Mouse (Mus musculus) right cerebral cortex, postnatal 10 days (tissue): ENCODE results near the gene Ldhb.
A peak's percentile ranks its signal among the peaks of the same experiment; 100 is the strongest.
"Not testable (repeated sequence)": the region's sequence is repeated elsewhere in the genome, so short reads cannot be mapped to it uniquely, and the experiment has no call there.

Source experiments
- DNase-seq, 2 experiments: peaks; one replicate each; pipeline ENCODE4 v3.0.0; 2021; ENCODE audit warnings: low spot score in 2 of 2

Ldhb gene

GRCm38 (mm10) chr6:142507785-142508162 lies at the start of gene Ldhb:
TSS of gene Ldhb (minus strand) at chr6:142507957.
- peak; percentile 95 to 96 for DNase-seq

- DNase-seq, result no peak
Measured at GRCm38 (mm10) chr6:142555988-142556387, 48.2 kb upstream of the Ldhb start.

- no peak for DNase-seq
Measured at GRCm38 (mm10) chr6:142551482-142551881, 43.7 kb upstream of the Ldhb start.

- DNase-seq, result no peak
Measured at GRCm38 (mm10) chr6:142550871-142551270, 43.1 kb upstream of the Ldhb start.

- no peak for DNase-seq
Measured at GRCm38 (mm10) chr6:142548377-142548776, 40.6 kb upstream of the Ldhb start.

- no peak for DNase-seq
Measured at GRCm38 (mm10) chr6:142545132-142545531, 37.4 kb upstream of the Ldhb start.

- DNase-seq, result no peak
Measured at GRCm38 (mm10) chr6:142543648-142544047, 35.9 kb upstream of the Ldhb start.

GRCm38 (mm10) chr6:142542800-142543175 lies 35.0 kb upstream of the Ldhb start:
- DNase-seq, result no peak

- no peak for DNase-seq
Measured at GRCm38 (mm10) chr6:142542082-142542799, 34.5 kb upstream of the Ldhb start.

GRCm38 (mm10) chr6:142540561-142541160 lies 32.9 kb upstream of the Ldhb start:
- no peak for DNase-seq

GRCm38 (mm10) chr6:142540131-142540530 lies 32.4 kb upstream of the Ldhb start:
- no peak for DNase-seq

GRCm38 (mm10) chr6:142538503-142538902 lies 30.7 kb upstream of the Ldhb start:
- DNase-seq, result no peak

GRCm38 (mm10) chr6:142533412-142533811 lies 25.7 kb upstream of the Ldhb start:
- no peak for DNase-seq

- DNase-seq, result no peak
Measured at GRCm38 (mm10) chr6:142532686-142533085, 24.9 kb upstream of the Ldhb start.

- DNase-seq, result no peak
Measured at GRCm38 (mm10) chr6:142532141-142532540, 24.4 kb upstream of the Ldhb start.

- DNase-seq, result no peak
Measured at GRCm38 (mm10) chr6:142530378-142530777, 22.6 kb upstream of the Ldhb start.

- no peak for DNase-seq
Measured at GRCm38 (mm10) chr6:142529680-142530079, 21.9 kb upstream of the Ldhb start.

GRCm38 (mm10) chr6:142527931-142528562 lies 20.3 kb upstream of the Ldhb start:
- DNase-seq, result no peak

GRCm38 (mm10) chr6:142524635-142525308 lies 17.0 kb upstream of the Ldhb start:
- peak; percentile 72 to 84 for DNase-seq

GRCm38 (mm10) chr6:142521591-142522110 lies 13.9 kb upstream of the Ldhb start:
- no peak for DNase-seq

- DNase-seq, result no peak
Measured at GRCm38 (mm10) chr6:142519110-142519509, 11.4 kb upstream of the Ldhb start.

- not testable (repeated sequence) for DNase-seq
Measured at GRCm38 (mm10) chr6:142515379-142515778, 7.6 kb upstream of the Ldhb start.
